Mouse (Mus musculus): ENCODE measurements around the gene Trim27. TPM values are rescaled to one million over a fixed set of nuclear protein-coding genes. Genes with fewer than 3 reads are reported as not detected.

Trim27 gene
- polyA plus RNA-seq, 1 experiment from 2014 or later: 178 TPM

GRCm38 (mm10) chr13:21195406-21196228 is 16.4 kb downstream of the Trim27 start:
- Histone ChIP-seq H3K9me3 (ENCODE audit: control insufficient read depth, low read length) (no peaks in the 10 kb centered on the region), H3K27me3 (ENCODE audit: control insufficient read depth, insufficient read depth, low read length) (no peaks in the 10 kb centered on the region), H3K4me2 (ENCODE audit: low read depth, low read length, severe bottlenecking) (no peak overlapping the region), H3K27ac (ENCODE audit: low read depth, low read length) (no peak overlapping the region), H3K4me3 (ENCODE audit: low read depth, low read length) (no peak overlapping the region), H3K4me1 (replicated peaks; ENCODE audit: control insufficient read depth, insufficient read depth, low read length) (no peaks in the 10 kb centered on the region), H3K36me3 (ENCODE audit: control insufficient read depth, insufficient read depth, low read length) (peaks cover 20% of the 10 kb centered on the region), H3K9ac (ENCODE audit: low read length) (no peak overlapping the region)
- ATAC-seq (replicated peaks; ENCODE audit: low FRiP score) (no peak), DNase-seq (ENCODE audit: low spot score) (no peak)
- WGBS: 91% methylated on average over 10 of the region's 10 CpGs

- WGBS: 85% methylated on average over 5 of the region's 5 CpGs
- H3K4me1 ChIP-seq (replicated peaks; ENCODE audit: control insufficient read depth, insufficient read depth, low read length): no peaks in the 10 kb centered on the region
These were observed 18.5 kb downstream of the Trim27 start for GRCm38 (mm10) chr13:21197721-21198120.

GRCm38 (mm10) chr13:21198313-21198712 is 19.1 kb downstream of the Trim27 start:
- WGBS: 70% methylated on average over 2 of the region's 2 CpGs
- H3K4me1 ChIP-seq (replicated peaks; ENCODE audit: control insufficient read depth, insufficient read depth, low read length): no peaks in the 10 kb centered on the region
- no peak overlapping the region for H3K9ac ChIP-seq (ENCODE audit: low read length)
- ATAC-seq (replicated peaks; ENCODE audit: low FRiP score) (no peak), DNase-seq (ENCODE audit: low spot score) (no peak)
- H3K36me3 ChIP-seq (ENCODE audit: control insufficient read depth, insufficient read depth, low read length): no peaks in the 10 kb centered on the region; the same call in 1 of the 2 replicates
- H3K27ac ChIP-seq (ENCODE audit: low read depth, low read length): no peak overlapping the region
- H3K9me3 ChIP-seq (ENCODE audit: control insufficient read depth, low read length): no peaks in the 10 kb centered on the region
- H3K27me3 ChIP-seq (ENCODE audit: control insufficient read depth, insufficient read depth, low read length): no peaks in the 10 kb centered on the region
- no peak overlapping the region for H3K4me3 ChIP-seq (ENCODE audit: low read depth, low read length)
- no peak overlapping the region for H3K4me2 ChIP-seq (ENCODE audit: low read depth, low read length, severe bottlenecking)

More at GRCm38 (mm10) chr13:21197721-21198120, 18.5 kb downstream of the Trim27 start:
- Histone ChIP-seq H3K4me3 (ENCODE audit: low read depth, low read length) (no peak overlapping the region), H3K27me3 (ENCODE audit: control insufficient read depth, insufficient read depth, low read length) (no peaks in the 10 kb centered on the region), H3K36me3 (ENCODE audit: control insufficient read depth, insufficient read depth, low read length) (peaks cover 3% of the 10 kb centered on the region; the same call in 1 of the 2 replicates), H3K4me2 (ENCODE audit: low read depth, low read length, severe bottlenecking) (no peak overlapping the region), H3K9me3 (ENCODE audit: control insufficient read depth, low read length) (no peaks in the 10 kb centered on the region), H3K27ac (ENCODE audit: low read depth, low read length) (no peak overlapping the region), H3K9ac (ENCODE audit: low read length) (no peak overlapping the region)
- DNase-seq (ENCODE audit: low spot score): no peak
- ATAC-seq (replicated peaks; ENCODE audit: low FRiP score): no peak

- Histone ChIP-seq H3K4me2 (ENCODE audit: low read depth, low read length, severe bottlenecking) (peak overlapping the region; percentile 40), H3K4me3 (ENCODE audit: low read depth, low read length) (peak overlapping the region; percentile 46), H3K36me3 (ENCODE audit: control insufficient read depth, insufficient read depth, low read length) (no peaks in the 10 kb centered on the region; the same call in 1 of the 2 replicates), H3K4me1 (replicated peaks; ENCODE audit: control insufficient read depth, insufficient read depth, low read length) (no peaks in the 10 kb centered on the region), H3K27me3 (ENCODE audit: control insufficient read depth, insufficient read depth, low read length) (no peaks in the 10 kb centered on the region), H3K9ac (ENCODE audit: low read length) (peak overlapping the region; percentile 50), H3K9me3 (ENCODE audit: control insufficient read depth, low read length) (no peaks in the 10 kb centered on the region; the same call in 1 of the 2 replicates), H3K27ac (ENCODE audit: low read depth, low read length) (no peak overlapping the region)
- peak; percentile 63 for DNase-seq (ENCODE audit: low spot score)
- 5% methylated on average over 17 of the region's 17 CpGs for WGBS
- peak; percentile 64 for ATAC-seq (replicated peaks; ENCODE audit: low FRiP score)
These were observed 20.1 kb downstream of the Trim27 start for GRCm38 (mm10) chr13:21199046-21200028.

GRCm38 (mm10) chr13:21200043-21200999 is 21.1 kb downstream of the Trim27 start:
- Histone ChIP-seq H3K4me2 (ENCODE audit: low read depth, low read length, severe bottlenecking) (peak overlapping the region; percentile 40), H3K9ac (ENCODE audit: low read length) (peak overlapping the region; percentile 50), H3K9me3 (ENCODE audit: control insufficient read depth, low read length) (no peaks in the 10 kb centered on the region; the same call in 1 of the 2 replicates), H3K4me3 (ENCODE audit: low read depth, low read length) (peak overlapping the region; percentile 46), H3K27me3 (ENCODE audit: control insufficient read depth, insufficient read depth, low read length) (no peaks in the 10 kb centered on the region), H3K36me3 (ENCODE audit: control insufficient read depth, insufficient read depth, low read length) (no peaks in the 10 kb centered on the region), H3K4me1 (replicated peaks; ENCODE audit: control insufficient read depth, insufficient read depth, low read length) (no peaks in the 10 kb centered on the region), H3K27ac (ENCODE audit: low read depth, low read length) (0 out of 2 replicates have a peak overlapping the region, but pooled peaks have one; percentile 13)
- DNase-seq (ENCODE audit: low spot score) (peak; percentile 97), ATAC-seq (replicated peaks; ENCODE audit: low FRiP score) (peak; percentile 96)
- WGBS: 5% methylated on average over 48 of the region's 48 CpGs

GRCm38 (mm10) chr13:21215275-21215983 is 36.2 kb downstream of the Trim27 start:
- no peaks in the 10 kb centered on the region for H3K4me1 ChIP-seq (replicated peaks; ENCODE audit: control insufficient read depth, insufficient read depth, low read length)
- DNase-seq (ENCODE audit: low spot score) (peak; percentile 87), ATAC-seq (replicated peaks; ENCODE audit: low FRiP score) (peak; percentile 90)
- H3K9me3 ChIP-seq (ENCODE audit: control insufficient read depth, low read length): peaks cover 3% of the 10 kb centered on the region; the same call in 1 of the 2 replicates
- no peaks in the 10 kb centered on the region for H3K36me3 ChIP-seq (ENCODE audit: control insufficient read depth, insufficient read depth, low read length)
- 2% methylated on average over 20 of the region's 20 CpGs for WGBS
- peak overlapping the region; percentile 49 for H3K4me2 ChIP-seq (ENCODE audit: low read depth, low read length, severe bottlenecking)
- H3K9ac ChIP-seq (ENCODE audit: low read length): peak overlapping the region; percentile 29; the same call in 1 of the 2 replicates
- H3K27ac ChIP-seq (ENCODE audit: low read depth, low read length): no peak overlapping the region
- peak overlapping the region; percentile 34 for H3K4me3 ChIP-seq (ENCODE audit: low read depth, low read length)
- no peaks in the 10 kb centered on the region for H3K27me3 ChIP-seq (ENCODE audit: control insufficient read depth, insufficient read depth, low read length)

GRCm38 (mm10) chr13:21216781-21217180 is 37.5 kb downstream of the Trim27 start:
- H3K4me3 ChIP-seq (ENCODE audit: low read depth, low read length): no peak overlapping the region

More at GRCm38 (mm10) chr13:21216781-21217180, 37.5 kb downstream of the Trim27 start:
- DNase-seq (ENCODE audit: low spot score): no peak
- no peak overlapping the region for H3K27ac ChIP-seq (ENCODE audit: low read depth, low read length)
- H3K9me3 ChIP-seq (ENCODE audit: control insufficient read depth, low read length): no peaks in the 10 kb centered on the region
- no peaks in the 10 kb centered on the region for H3K36me3 ChIP-seq (ENCODE audit: control insufficient read depth, insufficient read depth, low read length)
- no peak overlapping the region for H3K4me2 ChIP-seq (ENCODE audit: low read depth, low read length, severe bottlenecking)
- H3K4me1 ChIP-seq (replicated peaks; ENCODE audit: control insufficient read depth, insufficient read depth, low read length): no peaks in the 10 kb centered on the region
- H3K9ac ChIP-seq (ENCODE audit: low read length): no peak overlapping the region
- 52% methylated on average over 1 of the region's 1 CpGs for WGBS
- H3K27me3 ChIP-seq (ENCODE audit: control insufficient read depth, insufficient read depth, low read length): no peaks in the 10 kb centered on the region
- no peak for ATAC-seq (replicated peaks; ENCODE audit: low FRiP score)
